9 mouse cellular contexts compared by ENCODE assay signal in genomic region chr9:103146703-103147102, GRCm38 (mm10). TPM values are rescaled to one million over a fixed set of nuclear protein-coding genes. Genes with fewer than 3 reads are reported as not detected.
DNase-seq lines count a peak whose midpoint lies in the region; ATAC-seq lines count a peak whose summit lies in the region.
"Had no signal": no experiment of that assay in that cellular context is flagged by ENCODE, and none has a peak within 500 bp of the region (broad histone marks: within the 10 kb centered on the region; RNA-seq: fewer than 3 reads in every experiment).

No protein-coding gene starts in this region.

- H3K27ac ChIP-seq in hindbrain, embryonic 12.5 days = peak overlapping the region; percentile 87
- peak overlapping the region; percentile 62 for H3K27ac ChIP-seq in midbrain, embryonic 15.5 days

- H3K36me3 ChIP-seq in hindbrain, embryonic 12.5 days = peaks cover 24% of the 10 kb centered on the region
- no peaks in the 10 kb centered on the region for H3K36me3 ChIP-seq in midbrain, embryonic 15.5 days (replicated peaks)
- H3K36me3 ChIP-seq: G1E had no signal

- peak; percentile 43 for DNase-seq in left cerebral cortex, postnatal 4 days
- DNase-seq in left cerebral cortex, adult 8-10 months (ENCODE audit: low spot score in 2 of 2) = no peak
- DNase-seq in brain, adult 2 months (ENCODE audit: low read depth, low spot score) = peak; percentile 83
- DNase-seq in adrenal gland, postnatal 4 days (ENCODE audit: low spot score in 2 of 2) = no peak
- DNase-seq in urinary bladder, postnatal 36 days (ENCODE audit: low spot score in 2 of 2) = no peak
- no peak for DNase-seq in ovary, postnatal 36 days (ENCODE audit: low spot score)

- H3K27me3 ChIP-seq in hindbrain, embryonic 12.5 days = no peaks in the 10 kb centered on the region
- H3K27me3 ChIP-seq in midbrain, embryonic 15.5 days (replicated peaks) = no peaks in the 10 kb centered on the region

- peak overlapping the region; percentile 34 for H3K4me2 ChIP-seq in hindbrain, embryonic 12.5 days (replicated peaks)
- H3K4me2 ChIP-seq in midbrain, embryonic 15.5 days = peak overlapping the region; percentile 15

- no peak overlapping the region for H3K9ac ChIP-seq in hindbrain, embryonic 12.5 days
- H3K9ac ChIP-seq in midbrain, embryonic 15.5 days = no peak overlapping the region

- H3K4me3 ChIP-seq in hindbrain, embryonic 12.5 days = no peak overlapping the region
- no peak overlapping the region for H3K4me3 ChIP-seq in midbrain, embryonic 15.5 days

- H3K4me1 ChIP-seq in hindbrain, embryonic 12.5 days = peaks cover 58% of the 10 kb centered on the region
- peaks cover 46% of the 10 kb centered on the region for H3K4me1 ChIP-seq in midbrain, embryonic 15.5 days

- intact Hi-C loops in left cerebral cortex, postnatal 4 days (cut with DNase I) = no loop called here

- peak; percentile 86 for ATAC-seq in hindbrain, embryonic 12.5 days (ENCODE audit: low FRiP score)
- peak; percentile 77 for ATAC-seq in midbrain, embryonic 15.5 days (replicated peaks)

- 21% methylated on average over 9 of the region's 9 CpGs for WGBS in hindbrain, embryonic 12.5 days
- 11% methylated on average over 9 of the region's 9 CpGs for WGBS in midbrain, embryonic 15.5 days

- H3K9me3 ChIP-seq in hindbrain, embryonic 12.5 days (replicated peaks) = no peaks in the 10 kb centered on the region
- no peaks in the 10 kb centered on the region for H3K9me3 ChIP-seq in midbrain, embryonic 15.5 days
- H3K9me3 ChIP-seq: G1E had no signal

RNA-seq across cellular contexts. Expression of gene Rab6b, which starts 35.1 kb away (rescaled TPM):
- total RNA-seq in left cerebral cortex, postnatal 4 days (2021) = 100 to 1,000 TPM; 331 to 380 TPM
- 100 to 1,000 TPM; 503 to 577 (median 528) TPM for total RNA-seq in left cerebral cortex, adult 8-10 months (2022)
- 58.0 and 62.5 TPM in 2 replicates for polyA plus RNA-seq in hindbrain, embryonic 12.5 days (2016; fragmentation: Nextera tagmentation; extraction: Ambion mirVana)
- polyA plus RNA-seq in midbrain, embryonic 15.5 days (2015; fragmentation: Nextera tagmentation; extraction: Ambion mirVana) = 107 and 110 TPM in 2 replicates
- 10 to 100 TPM in 1 of 2 experiments, 1 to 10 TPM in 1; 8.6 to 19.0 TPM for total RNA-seq in adrenal gland, postnatal 4 days (2021)
- polyA plus RNA-seq: G1E had no signal

RNA-seq across cellular contexts. Expression of gene Srprb, which starts 55.2 kb away (rescaled TPM):
- 10 to 100 TPM; 21.8 to 24.4 TPM for total RNA-seq in left cerebral cortex, postnatal 4 days (2021)
- total RNA-seq in left cerebral cortex, adult 8-10 months (2022) = 10 to 100 TPM; 17.5 to 18.8 (median 17.9) TPM
- 47.6 and 49.5 TPM in 2 replicates for polyA plus RNA-seq in hindbrain, embryonic 12.5 days (2016; fragmentation: Nextera tagmentation; extraction: Ambion mirVana)
- 59.3 and 59.8 TPM in 2 replicates for polyA plus RNA-seq in midbrain, embryonic 15.5 days (2015; fragmentation: Nextera tagmentation; extraction: Ambion mirVana)
- total RNA-seq in adrenal gland, postnatal 4 days (2021) = 10 to 100 TPM; 27.2 to 27.6 TPM

Comparison
In these comparisons a context has a peak if more than half of its experiments do, and no peak if none do; other contexts are left out.
1. DNase-seq: peak in left cerebral cortex, postnatal 4 days (single experiment) and brain, adult 2 months (single experiment); none in left cerebral cortex, adult 8-10 months (0 of 2), adrenal gland, postnatal 4 days (0 of 2), urinary bladder, postnatal 36 days (0 of 2) and ovary, postnatal 36 days (single experiment).
2. RNA of gene Rab6b, which starts 35.1 kb away (total RNA-seq): 503 to 577 TPM in left cerebral cortex, adult 8-10 months and 331 to 380 TPM in left cerebral cortex, postnatal 4 days; 8.6 to 19.0 TPM in adrenal gland, postnatal 4 days; every median in the first group is over 10 times any median in the second.